Mouse (Mus musculus) hindbrain, embryonic 16.5 days (tissue): ENCODE measurements around the gene Tapbpl. TPM values are rescaled to one million over a fixed set of nuclear protein-coding genes. Genes with fewer than 3 reads are reported as not detected.

Source experiments
- ATAC-seq: fragments of 200-750 bp; cut with Nextera tagmentation; 2 replicates; pipeline ENCODE4 v1.8.0; 2017; ENCODE audit warnings: moderate TSS enrichment, moderate library complexity
- H3K27ac ChIP-seq: fragments of 300-500 bp; sonication (generic); 2 replicates; pipeline ENCODE4 v1.5.1; 2014; ENCODE audit warnings: low read depth, mild to moderate bottlenecking, control low read depth, low read length, moderate library complexity
- H3K27me3 ChIP-seq: fragments of 300-500 bp; sonication (generic); replicated peaks from 2 replicates; pipeline ENCODE4 v1.6.1; 2014; ENCODE audit warnings: low read length; ENCODE audit not compliant: control insufficient read depth, insufficient read depth
- H3K36me3 ChIP-seq: fragments of 300-500 bp; sonication (generic); 2 replicates; pipeline ENCODE4 v1.6.1; 2014; ENCODE audit warnings: mild to moderate bottlenecking, low read length, moderate library complexity, mixed read lengths; ENCODE audit not compliant: control insufficient read depth, insufficient read depth
- H3K4me1 ChIP-seq: fragments of 300-500 bp; sonication (generic); 2 replicates; pipeline ENCODE4 v1.6.1; 2014; ENCODE audit warnings: low read depth, low read length; ENCODE audit not compliant: control insufficient read depth, insufficient read depth
- H3K4me2 ChIP-seq: fragments of 300-500 bp; sonication (generic); 2 replicates; pipeline ENCODE4 v1.6.1; 2014; ENCODE audit warnings: mild to moderate bottlenecking, low read length, control low read depth, moderate library complexity
- H3K4me3 ChIP-seq: fragments of 300-500 bp; sonication (generic); 2 replicates; pipeline ENCODE4 v1.5.1; 2014; ENCODE audit warnings: mild to moderate bottlenecking, low read length, control low read depth, moderate library complexity
- H3K9ac ChIP-seq: fragments of 300-500 bp; sonication (generic); 2 replicates; pipeline ENCODE4 v1.6.1; 2014; ENCODE audit warnings: low read depth, mild to moderate bottlenecking, control low read depth, low read length, moderate library complexity
- H3K9me3 ChIP-seq: fragments of 300-500 bp; sonication (generic); 2 replicates; pipeline ENCODE4 v1.6.1; 2014; ENCODE audit warnings: mild to moderate bottlenecking, low read length, moderate library complexity; ENCODE audit not compliant: control insufficient read depth
- WGBS: fragments of 180-500 bp; shearing (Covaris S2); extraction: QIAGEN DNeasy Blood & Tissue Kit; methylation state at CpG from one replicate; pipeline ENCODE4 v1.1.7; 2014; 5-methylcytosine and 5-hydroxymethylcytosine counted together
- polyA plus RNA-seq: library from polyadenylated mRNA; unstranded; fragments of >200 nt; fragmentation: Nextera tagmentation; extraction: Ambion mirVana; gene quantifications from 2 replicates; pipeline ENCODE4 v1.2.1, GENCODE M21; 2015

The Tapbpl gene
- polyA plus RNA-seq, 1 experiment from 2014 or later: 9.1 TPM

- Histone ChIP-seq H3K9ac (no peak overlapping the region), H3K36me3 (peaks cover 9% of the 10 kb centered on the region; the same call in 1 of the 2 replicates), H3K9me3 (no peaks in the 10 kb centered on the region), H3K27me3 (no peaks in the 10 kb centered on the region), H3K4me2 (no peak overlapping the region; the same call in 1 of the 2 replicates), H3K27ac (no peak overlapping the region), H3K4me3 (no peak overlapping the region), H3K4me1 (peaks cover 8% of the 10 kb centered on the region)
- ATAC-seq: no peak
- WGBS: 80% methylated on average over 7 of the region's 7 CpGs
Measured at GRCm38 (mm10) chr6:125193390-125193789, 38.3 kb downstream of the Tapbpl start.

- Histone ChIP-seq H3K4me3 (peak overlapping the region; percentile 73), H3K27ac (no peak overlapping the region; the same call in 1 of the 2 replicates), H3K27me3 (no peaks in the 10 kb centered on the region), H3K9me3 (no peaks in the 10 kb centered on the region), H3K36me3 (peaks cover 9% of the 10 kb centered on the region; the same call in 1 of the 2 replicates), H3K9ac (peak overlapping the region; percentile 67), H3K4me2 (peak overlapping the region; percentile 88), H3K4me1 (peaks cover 8% of the 10 kb centered on the region)
- WGBS: 43% methylated on average over 5 of the region's 5 CpGs
- no peak for ATAC-seq
Measured at GRCm38 (mm10) chr6:125192841-125193240, 38.8 kb downstream of the Tapbpl start.

GRCm38 (mm10) chr6:125192016-125192714 is 39.5 kb downstream of the Tapbpl start:
- Histone ChIP-seq H3K36me3 (peaks cover 14% of the 10 kb centered on the region), H3K4me1 (peaks cover 8% of the 10 kb centered on the region), H3K9me3 (no peaks in the 10 kb centered on the region), H3K4me2 (peak overlapping the region; percentile 88), H3K27ac (peak overlapping the region; percentile 99), H3K9ac (peak overlapping the region; percentile 67), H3K4me3 (peak overlapping the region; percentile 73), H3K27me3 (no peaks in the 10 kb centered on the region)
- ATAC-seq: peak; percentile 94
- WGBS: under 1% methylated on average over 34 of the region's 34 CpGs

- Histone ChIP-seq H3K36me3 (peaks cover 16% of the 10 kb centered on the region), H3K4me2 (peak within 1 kb of the TSS; percentile 88), H3K27ac (peak within 1 kb of the TSS; percentile 99), H3K27me3 (no peaks in the 10 kb centered on the region), H3K9me3 (no peaks in the 10 kb centered on the region), H3K4me3 (peak within 1 kb of the TSS; percentile 73), H3K4me1 (peaks cover 8% of the 10 kb centered on the region), H3K9ac (peak within 1 kb of the TSS; percentile 74)
- ATAC-seq: peak; percentile 98
- under 1% methylated on average over 54 of the region's 54 CpGs for WGBS
Measured at GRCm38 (mm10) chr6:125191332-125192015, 40.2 kb downstream of the Tapbpl start, which contains the start of the genes Ncapd2 and Mrpl51. Gene Ncapd2, minus strand, starts transcription at chr6:125191701. Gene Mrpl51, plus strand, starts transcription at chr6:125191801.

GRCm38 (mm10) chr6:125190816-125191215 is 40.8 kb downstream of the Tapbpl start:
- peaks cover 20% of the 10 kb centered on the region for H3K36me3 ChIP-seq

GRCm38 (mm10) chr6:125186203-125186602 is 45.5 kb downstream of the Tapbpl start:
- WGBS: 93% methylated on average over 10 of the region's 10 CpGs

More at GRCm38 (mm10) chr6:125190816-125191215, 40.8 kb downstream of the Tapbpl start:
- H3K27ac ChIP-seq: peak overlapping the region; percentile 99
- peak overlapping the region; percentile 68 for H3K4me2 ChIP-seq
- no peak for ATAC-seq
- peak overlapping the region; percentile 73 for H3K4me3 ChIP-seq
- H3K9me3 ChIP-seq: no peaks in the 10 kb centered on the region
- H3K9ac ChIP-seq: peak overlapping the region; percentile 74
- H3K27me3 ChIP-seq: no peaks in the 10 kb centered on the region
- peaks cover 8% of the 10 kb centered on the region for H3K4me1 ChIP-seq

GRCm38 (mm10) chr6:125182133-125182532 is 49.5 kb downstream of the Tapbpl start:
- no peak for ATAC-seq
- Histone ChIP-seq H3K4me1 (no peaks in the 10 kb centered on the region), H3K27me3 (no peaks in the 10 kb centered on the region), H3K9me3 (no peaks in the 10 kb centered on the region), H3K27ac (no peak overlapping the region), H3K4me2 (no peak overlapping the region), H3K9ac (no peak overlapping the region), H3K36me3 (peaks cover 59% of the 10 kb centered on the region), H3K4me3 (no peak overlapping the region)
- WGBS: 70% methylated on average over 5 of the region's 5 CpGs

More at GRCm38 (mm10) chr6:125186203-125186602, 45.5 kb downstream of the Tapbpl start:
- H3K9me3 ChIP-seq: no peaks in the 10 kb centered on the region
- no peak overlapping the region for H3K4me2 ChIP-seq
- no peak overlapping the region for H3K27ac ChIP-seq
- no peaks in the 10 kb centered on the region; the same call in 1 of the 2 replicates for H3K4me1 ChIP-seq
- no peak overlapping the region for H3K9ac ChIP-seq
- H3K27me3 ChIP-seq: no peaks in the 10 kb centered on the region
- H3K4me3 ChIP-seq: no peak overlapping the region
- ATAC-seq: no peak
- peaks cover 34% of the 10 kb centered on the region for H3K36me3 ChIP-seq

- H3K4me3 ChIP-seq: no peak overlapping the region
- H3K9ac ChIP-seq: no peak overlapping the region
- H3K4me2 ChIP-seq: no peak overlapping the region
- H3K27me3 ChIP-seq: no peaks in the 10 kb centered on the region
- ATAC-seq: no peak
- WGBS: 89% methylated on average over 7 of the region's 7 CpGs
- peaks cover 52% of the 10 kb centered on the region for H3K36me3 ChIP-seq
- H3K9me3 ChIP-seq: no peaks in the 10 kb centered on the region
- no peaks in the 10 kb centered on the region for H3K4me1 ChIP-seq
- no peak overlapping the region for H3K27ac ChIP-seq
Measured at GRCm38 (mm10) chr6:125179601-125180000, 52.1 kb downstream of the Tapbpl start.

- Histone ChIP-seq H3K4me2 (no peak overlapping the region), H3K9me3 (no peaks in the 10 kb centered on the region), H3K27me3 (no peaks in the 10 kb centered on the region), H3K27ac (no peak overlapping the region), H3K36me3 (peaks cover 67% of the 10 kb centered on the region), H3K4me3 (no peak overlapping the region), H3K4me1 (no peaks in the 10 kb centered on the region), H3K9ac (no peak overlapping the region)
- no peak for ATAC-seq
- WGBS: 92% methylated on average over 5 of the region's 5 CpGs
Measured at GRCm38 (mm10) chr6:125175469-125175868, 56.2 kb downstream of the Tapbpl start.
